Mouse (Mus musculus) gastrocnemius, postnatal 25 days (tissue): ENCODE measurements around the gene Hs3st6. TPM values are rescaled to one million over a fixed set of nuclear protein-coding genes. Genes with fewer than 3 reads are reported as not detected.

Experiments
- DNase-seq: peaks from one replicate; pipeline ENCODE4 v3.0.0; 2022
- total RNA-seq, 2 experiments: library from RNA; stranded (reverse); gene quantifications; 1 replicate in 1 of 2; 2 replicates in 1 of 2; pipeline ENCODE4 v1.2.3; 2021

Hs3st6 gene
- total RNA-seq, 2 experiments from 2014 or later = not detected

DNA sequence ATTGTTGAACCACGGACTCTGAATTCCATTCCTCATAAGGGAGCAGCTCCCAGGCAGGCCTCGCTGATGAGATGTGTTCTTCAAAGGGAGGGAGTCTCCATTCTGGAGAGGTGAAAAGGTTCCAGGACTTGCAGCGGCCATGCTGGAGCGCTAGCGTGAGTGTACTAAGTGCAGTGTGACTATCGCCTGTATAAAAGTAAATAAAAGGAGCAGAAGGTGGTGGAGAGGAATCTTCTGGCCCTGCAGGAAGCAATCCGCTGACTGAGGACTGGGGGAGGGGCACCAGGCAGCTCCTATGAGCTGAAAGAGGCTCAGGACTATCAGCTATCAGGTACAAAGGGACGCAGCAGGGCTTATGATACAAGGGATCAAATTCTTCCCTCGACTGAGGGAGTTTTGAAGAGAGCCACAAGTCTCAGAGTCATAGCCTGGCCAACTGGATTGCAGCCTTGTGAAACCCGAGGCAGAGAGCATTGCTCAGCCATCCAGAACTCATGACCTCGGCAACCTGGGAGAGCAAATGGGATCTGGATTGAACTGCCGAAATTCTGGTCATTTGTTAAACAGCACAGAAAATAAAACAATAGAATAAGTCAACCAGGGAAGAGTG, 13.6 kb downstream of the Hs3st6 start:
- DNase-seq = no peak

DNA sequence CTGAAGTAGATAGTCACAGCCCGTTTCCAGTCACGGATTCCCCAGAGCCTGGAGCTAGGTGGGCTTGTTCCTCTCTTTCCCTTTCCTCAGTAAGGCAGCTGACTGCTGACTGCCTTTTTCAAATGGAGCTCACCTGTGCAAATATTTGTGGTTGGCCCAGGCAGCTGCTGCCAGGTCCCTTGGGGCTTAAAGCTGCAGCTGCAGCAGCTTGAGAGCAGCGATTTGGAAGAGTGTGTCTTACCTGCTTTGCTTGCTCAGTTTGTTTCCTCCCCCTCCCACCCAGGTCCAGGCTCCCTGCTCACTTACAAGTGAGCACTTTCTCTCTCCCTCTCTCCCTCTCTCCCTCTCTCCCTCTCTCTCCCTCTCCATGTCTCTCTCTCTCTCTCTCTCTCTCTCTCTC, 16.4 kb downstream of the Hs3st6 start:
- no peak for DNase-seq

DNA sequence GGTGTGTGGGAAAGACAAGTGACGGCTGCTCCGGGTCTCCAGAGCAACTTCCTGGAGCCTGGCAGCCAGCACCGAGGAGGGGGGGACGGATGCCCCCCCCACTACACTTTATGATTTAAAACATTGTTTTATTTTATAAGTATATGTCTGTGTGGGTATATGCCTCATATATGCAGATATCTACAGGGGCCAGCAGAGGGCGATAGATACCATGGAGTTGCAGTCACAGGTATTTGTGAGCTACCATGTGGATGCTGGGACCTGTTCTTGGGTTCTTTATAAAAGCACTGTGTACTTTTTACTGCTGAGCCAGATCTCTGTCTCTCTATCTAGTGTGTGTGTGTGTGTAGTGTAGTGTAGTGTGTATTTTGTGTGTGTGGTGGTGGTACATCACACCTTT, 20.5 kb downstream of the Hs3st6 start:
- no peak for DNase-seq

DNA sequence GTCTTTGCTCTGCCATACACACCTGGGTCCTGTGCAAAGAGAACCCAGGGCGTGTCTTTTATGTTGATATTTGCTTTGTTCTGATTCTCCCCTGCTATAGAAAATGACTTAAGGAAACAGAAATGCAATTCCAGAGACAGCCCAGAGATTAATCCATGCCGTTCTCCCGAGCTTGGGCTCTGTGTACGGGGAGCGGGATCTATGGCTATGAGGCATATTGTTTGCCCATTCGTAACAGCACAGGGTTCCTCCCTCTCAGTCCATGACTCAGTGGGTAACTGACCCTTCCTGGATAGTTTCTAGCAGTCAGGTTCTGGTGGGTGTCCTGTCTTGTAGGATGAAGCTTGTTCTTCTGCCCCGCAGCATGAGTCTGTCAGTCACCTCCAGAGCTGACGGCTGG, 22.4 kb downstream of the Hs3st6 start:
- DNase-seq = no peak

DNA sequence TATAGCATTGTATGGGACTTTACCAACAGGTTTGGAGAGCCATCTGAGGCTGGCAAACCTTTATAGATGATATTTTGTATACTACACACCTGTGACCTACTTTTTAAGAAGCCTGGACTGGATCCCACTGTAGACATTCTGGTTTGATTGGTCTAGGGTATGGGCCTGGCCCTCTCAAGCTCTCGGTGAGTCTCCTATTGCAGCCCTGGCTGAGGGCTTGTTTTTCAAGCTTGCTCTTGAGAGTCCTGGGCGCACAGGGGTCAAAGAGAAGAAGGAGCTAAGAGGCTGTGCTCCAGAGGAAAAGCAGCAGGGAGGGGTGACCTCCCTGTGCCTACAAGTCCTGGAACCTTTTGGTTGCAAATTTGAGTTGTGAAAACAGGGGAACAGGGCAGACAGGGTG, 24.3 kb downstream of the Hs3st6 start:
- DNase-seq = no peak

DNA sequence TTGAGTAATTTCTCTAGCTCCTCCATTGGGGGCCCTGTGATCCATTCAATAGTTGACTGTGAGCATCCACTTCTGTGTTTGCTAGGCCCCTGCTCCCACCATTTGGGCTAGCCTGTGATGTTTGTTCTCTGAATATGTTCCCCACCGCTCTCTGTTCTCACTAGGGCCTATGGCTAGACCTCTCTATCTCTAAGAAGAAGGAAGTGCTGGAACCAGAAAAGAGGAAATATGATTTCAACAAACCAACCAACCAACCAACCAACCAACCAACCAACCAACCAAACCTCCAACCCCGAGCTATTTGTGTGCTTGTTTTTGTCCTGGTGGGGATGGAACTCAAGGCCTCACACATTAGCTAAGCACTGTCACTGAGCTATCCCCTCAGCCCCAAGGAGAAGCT, 28.0 kb downstream of the Hs3st6 start:
- no peak for DNase-seq

DNA sequence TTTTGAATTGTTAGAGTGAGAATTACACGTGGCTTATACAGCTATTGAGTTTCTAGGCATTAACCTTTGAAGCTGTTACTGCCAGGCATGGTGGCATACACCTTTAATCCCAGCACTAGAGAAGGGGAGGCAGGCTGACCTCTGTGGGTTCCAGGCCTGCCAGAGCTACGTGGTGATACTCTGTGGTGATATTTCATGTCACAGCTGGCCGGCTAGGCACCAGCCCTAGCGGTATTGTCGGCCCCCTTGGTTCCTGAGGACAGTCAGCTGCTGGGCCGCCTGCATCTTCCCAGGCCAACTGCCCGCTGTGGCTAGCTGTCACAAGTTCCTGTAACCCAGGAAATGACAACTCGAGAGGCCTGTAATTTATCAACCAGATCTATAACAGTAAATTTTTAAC, 39.4 kb downstream of the Hs3st6 start:
- DNase-seq = no peak

DNA sequence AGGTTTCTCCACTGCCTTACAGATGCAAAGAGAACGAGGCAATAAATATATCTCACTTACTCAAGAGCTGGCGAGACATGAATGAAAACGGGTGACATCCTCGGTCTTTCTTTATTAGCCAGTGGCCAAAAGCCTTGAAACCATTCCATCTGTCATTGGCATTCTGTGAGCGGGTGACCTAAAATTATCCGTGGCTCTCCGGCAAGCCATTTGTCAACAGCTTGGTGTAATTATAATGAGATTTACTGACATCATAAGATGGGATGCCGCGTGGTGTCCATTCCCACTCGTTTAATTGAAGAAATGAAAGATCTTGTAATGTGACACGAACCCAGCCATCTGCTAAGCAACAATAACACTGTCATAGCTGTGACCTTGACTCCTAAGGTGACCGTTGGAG, 42.0 kb downstream of the Hs3st6 start:
- DNase-seq = no peak

DNA sequence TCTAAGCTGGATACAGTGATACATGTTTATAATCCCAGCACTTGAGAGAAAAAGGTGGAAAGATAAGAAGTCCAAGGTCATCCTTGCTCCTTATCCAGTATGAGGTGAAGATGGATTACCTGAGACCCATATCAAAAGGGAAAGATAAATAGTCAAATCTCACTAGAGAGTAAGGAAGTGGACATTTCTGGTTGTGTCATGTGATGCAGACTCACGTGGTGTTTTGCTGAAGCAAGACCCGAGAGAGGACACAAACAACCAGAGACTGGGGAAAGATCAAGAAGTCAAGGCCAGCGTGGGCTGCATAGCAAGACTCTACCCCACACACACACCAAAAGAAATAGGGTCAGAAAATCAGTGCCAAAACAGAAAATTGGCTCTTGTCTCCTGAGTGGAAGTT, 44.2 kb downstream of the Hs3st6 start:
- no peak for DNase-seq

DNA sequence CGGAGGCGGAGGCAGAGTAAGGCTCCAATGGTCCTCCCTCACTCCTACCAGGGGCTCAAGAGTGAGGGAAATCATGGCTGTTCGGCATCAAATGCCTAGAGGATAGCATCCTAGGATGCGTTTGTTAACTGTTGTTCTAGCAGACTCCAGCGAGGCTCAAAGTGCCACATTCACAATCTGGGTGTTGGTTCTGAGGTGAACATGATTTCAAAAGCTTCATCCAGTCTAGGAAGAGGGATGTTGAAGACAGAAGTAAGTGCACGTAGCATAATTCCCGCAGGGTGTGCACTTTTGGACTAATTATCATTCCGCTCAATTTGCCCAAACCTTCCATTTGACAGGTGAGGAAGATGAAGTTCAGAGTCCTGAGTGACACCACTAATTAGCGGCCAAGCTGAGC, 45.4 kb downstream of the Hs3st6 start:
- no peak for DNase-seq

DNA sequence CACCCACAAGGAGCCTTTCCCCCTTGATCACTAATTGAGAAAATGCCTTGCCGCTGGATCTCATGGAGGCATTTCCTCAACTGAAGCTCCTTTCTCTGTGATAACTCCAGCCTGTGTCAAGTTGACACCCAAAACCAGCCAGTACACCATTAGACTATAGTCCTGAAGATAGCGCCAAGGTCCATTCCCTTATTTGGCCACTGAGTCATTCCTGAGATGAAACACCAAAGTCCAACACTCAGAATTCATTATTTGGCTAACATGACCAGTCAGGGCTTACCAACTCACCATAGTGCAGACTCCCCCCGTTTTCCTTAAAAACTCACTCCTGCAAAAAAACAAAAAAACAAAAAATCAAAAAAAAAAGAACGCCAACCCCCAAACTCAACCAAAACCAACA, 46.7 kb downstream of the Hs3st6 start:
- no peak for DNase-seq

DNA sequence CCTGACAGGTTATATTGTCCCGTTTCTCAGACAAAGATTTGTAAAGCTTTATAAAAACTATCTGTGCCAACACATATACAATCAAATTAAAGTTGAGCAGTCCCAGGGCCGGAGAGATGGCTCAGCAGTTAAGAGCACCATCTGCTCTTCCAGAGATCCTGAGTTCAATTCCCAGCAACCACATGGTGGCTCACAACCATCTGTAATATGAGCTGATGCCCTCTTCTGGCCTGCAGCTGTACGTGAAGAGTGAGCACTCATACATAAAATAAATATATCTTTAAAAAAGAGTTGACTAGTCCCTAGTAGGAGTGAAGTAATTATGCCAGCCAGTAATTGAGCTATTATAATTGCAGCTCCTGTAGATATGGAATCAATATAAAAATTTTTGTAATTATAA, 47.7 kb downstream of the Hs3st6 start:
- DNase-seq = no peak

DNA sequence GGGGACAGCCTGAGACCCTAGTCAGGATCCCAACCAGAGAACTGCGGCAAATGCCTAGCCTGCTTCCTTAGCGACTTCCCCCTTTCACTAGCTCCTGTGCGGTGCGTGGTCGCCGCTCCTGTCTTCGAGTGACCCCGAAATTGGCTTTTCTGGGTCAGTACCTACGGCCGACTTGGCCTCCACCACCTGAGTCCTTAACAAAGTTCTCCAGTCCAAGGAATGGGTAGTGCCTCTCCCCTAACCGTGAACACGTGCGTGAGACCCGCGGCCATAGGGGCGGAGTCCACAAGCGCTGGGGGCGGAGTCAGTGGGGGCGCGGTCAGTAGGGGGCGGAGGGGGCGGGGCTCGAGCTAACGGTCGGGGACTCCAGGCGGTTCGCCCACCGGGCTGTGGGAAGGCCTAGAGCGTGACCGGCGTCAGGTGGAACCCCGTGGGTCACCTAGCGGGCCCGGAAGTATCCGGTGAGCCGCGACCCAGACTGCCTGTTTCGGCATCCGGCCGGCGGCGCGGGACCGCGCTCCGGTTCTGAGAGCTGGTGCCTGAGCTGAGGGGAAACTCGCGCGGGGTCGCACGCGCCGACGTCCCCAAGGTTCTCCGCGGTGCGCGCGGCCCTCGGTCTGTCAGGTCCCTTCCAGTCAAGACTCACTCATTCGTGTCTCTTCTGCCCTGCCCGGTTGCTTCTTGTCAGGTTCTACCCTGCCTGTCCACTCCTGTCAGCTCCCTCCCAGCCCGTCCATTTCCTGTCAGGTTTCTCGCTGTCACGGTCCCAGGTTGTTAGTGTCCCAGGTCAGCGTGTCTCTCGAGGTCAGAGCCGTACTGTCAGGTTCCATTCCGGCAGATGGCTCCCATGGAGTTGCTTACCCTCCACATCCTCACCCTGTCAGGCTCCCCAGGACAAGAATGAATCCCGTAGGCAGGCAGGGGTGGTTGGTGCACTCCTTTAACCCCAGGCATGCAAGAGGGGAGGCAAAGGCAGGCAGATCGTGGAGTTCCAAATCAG, 51.5 kb downstream of the Hs3st6 start, which contains the start of gene Meiob:
TSS of gene Meiob (plus strand) at position 338 of the 1,000 bp plus-strand sequence.
- peak; percentile 35 for DNase-seq

Other genes starting within 250 kb of the Hs3st6 start
- gene Traf7, start 225.1 kb upstream of the Hs3st6 start, total RNA-seq = 10 to 100 TPM; 33.2 to 36.7 TPM
- gene Rab26, start 218.8 kb upstream of the Hs3st6 start, total RNA-seq = under 1 TPM in 1 of 2 experiments, not detected in 1; 0.23 TPM
- gene Pkd1, start 203.2 kb upstream of the Hs3st6 start, total RNA-seq = 10 to 100 TPM; 20.2 to 21.1 TPM
- 10 to 100 TPM; 65.8 to 67.8 TPM for gene Tsc2, start 120.4 kb upstream of the Hs3st6 start, total RNA-seq
- 1 to 10 TPM; 2.6 to 4.2 TPM for gene Nthl1, start 120.3 kb upstream of the Hs3st6 start, total RNA-seq
- 10 to 100 TPM; 36.6 to 41.8 TPM for gene Slc9a3r2, start 102.7 kb upstream of the Hs3st6 start, total RNA-seq
- not detected for gene Npw, start 94.5 kb upstream of the Hs3st6 start, total RNA-seq
- gene Zfp598, start 83.3 kb upstream of the Hs3st6 start, total RNA-seq = 10 to 100 TPM; 17.7 to 20.2 TPM
- not detected for gene Syngr3, start 63.0 kb upstream of the Hs3st6 start, total RNA-seq
- 10 to 100 TPM; 24.1 to 30.1 TPM for gene Gfer, start 56.8 kb upstream of the Hs3st6 start, total RNA-seq
- under 1 TPM; 0.59 to 0.61 TPM for gene Noxo1, start 56.8 kb upstream of the Hs3st6 start, total RNA-seq
- 10 to 100 TPM; 14.7 to 15.6 TPM for gene Tbl3, start 45.3 kb upstream of the Hs3st6 start, total RNA-seq
- gene Rnf151, start 34.9 kb upstream of the Hs3st6 start, total RNA-seq = not detected
- 100 to 1,000 TPM; 564 to 585 TPM for gene Rps2, start 34.9 kb upstream of the Hs3st6 start, total RNA-seq
- 100 to 1,000 TPM; 493 to 532 TPM for gene Ndufb10, start 28.5 kb upstream of the Hs3st6 start, total RNA-seq
- gene Rpl3l, start 25.2 kb upstream of the Hs3st6 start, total RNA-seq = 100 to 1,000 TPM; 723 to 775 TPM
- gene Msrb1, start 16.3 kb upstream of the Hs3st6 start, total RNA-seq = 100 to 1,000 TPM; 164 to 180 TPM
- gene Meiob, start 51.3 kb downstream of the Hs3st6 start, total RNA-seq = not detected
- gene Hagh, start 87.2 kb downstream of the Hs3st6 start, total RNA-seq = 10 to 100 TPM; 73.3 to 77.5 TPM
- gene Fahd1, start 97.4 kb downstream of the Hs3st6 start, total RNA-seq = 10 to 100 TPM; 38.1 to 44.5 TPM
- 1 to 10 TPM; 3.8 to 4.4 TPM for gene Igfals, start 113.0 kb downstream of the Hs3st6 start, total RNA-seq
- 10 to 100 TPM; 10.2 to 13.1 TPM for gene Nubp2, start 133.4 kb downstream of the Hs3st6 start, total RNA-seq
- 10 to 100 TPM; 27.8 to 31.5 TPM for gene Spsb3, start 133.7 kb downstream of the Hs3st6 start, total RNA-seq
- gene Eme2, start 142.1 kb downstream of the Hs3st6 start, total RNA-seq = 10 to 100 TPM in 1 of 2 experiments, 1 to 10 TPM in 1; 8.8 to 10.4 TPM
- 100 to 1,000 TPM in 1 of 2 experiments, 10 to 100 TPM in 1; 85.9 to 105 TPM for gene Mrps34, start 142.1 kb downstream of the Hs3st6 start, total RNA-seq
- gene Nme3, start 143.5 kb downstream of the Hs3st6 start, total RNA-seq = 1 to 10 TPM; 7.7 to 9.8 TPM
- 10 to 100 TPM; 19.5 TPM for gene Mapk8ip3, start 184.0 kb downstream of the Hs3st6 start, total RNA-seq
- gene Jpt2, start 207.7 kb downstream of the Hs3st6 start, total RNA-seq = 1 to 10 TPM; 5.5 to 8.6 TPM